Mouse (Mus musculus): ENCODE results near the gene 2510009E07Rik. TPM values are rescaled to one million over a fixed set of nuclear protein-coding genes. Genes with fewer than 3 reads are reported as not detected.

2510009E07Rik gene
- total RNA-seq (2014; fragmentation: Nextera tagmentation) (0.51 and 1.5 TPM in 2 replicates), total RNA-seq (2017) (0.13 and 0.52 TPM in 2 replicates)

DNA sequence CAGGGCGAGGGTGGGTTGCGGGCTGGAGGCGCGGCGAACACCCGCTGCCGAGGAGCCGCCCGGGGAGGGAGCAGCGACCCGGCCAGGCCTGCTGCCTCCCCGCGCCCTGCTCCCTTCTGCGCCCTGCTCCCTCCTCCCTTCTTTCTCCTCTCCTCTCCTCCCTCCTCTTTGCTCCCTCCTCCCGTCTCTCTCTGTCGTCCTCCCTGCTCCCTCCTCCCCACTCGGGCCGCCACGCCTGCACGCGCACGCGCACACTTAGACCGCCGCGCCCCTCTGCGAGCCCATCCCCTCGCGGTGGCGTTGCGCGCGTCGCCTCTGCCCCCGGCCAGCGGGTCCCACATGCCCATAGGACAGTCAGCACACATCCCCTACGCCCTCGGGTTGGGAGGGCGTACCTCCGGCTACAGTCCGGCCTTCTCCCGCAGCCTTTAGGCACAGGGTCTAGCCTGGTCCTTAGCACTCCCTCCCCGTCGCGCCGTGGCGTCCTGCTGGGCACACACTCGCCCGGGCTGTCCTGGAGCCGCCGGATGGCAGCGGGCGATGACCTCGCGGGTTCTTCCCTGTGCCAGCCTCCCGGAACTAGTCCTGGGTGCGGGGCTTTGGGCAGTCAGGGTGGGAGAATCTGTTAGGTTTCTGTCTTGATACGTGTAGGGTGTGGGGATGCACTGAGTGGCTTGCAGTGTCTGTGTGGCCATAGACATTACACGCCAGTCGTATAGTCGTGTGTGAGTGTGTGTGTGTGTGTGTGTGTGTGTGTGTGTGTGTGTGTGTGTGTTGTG lies at the start of gene 2510009E07Rik:
2510009E07Rik (minus strand) TSS at position 203 of the 779 bp plus-strand sequence.
- peak; percentile 73 for ATAC-seq (replicated peaks; ENCODE audit: poor library complexity, severe bottlenecking)

DNA sequence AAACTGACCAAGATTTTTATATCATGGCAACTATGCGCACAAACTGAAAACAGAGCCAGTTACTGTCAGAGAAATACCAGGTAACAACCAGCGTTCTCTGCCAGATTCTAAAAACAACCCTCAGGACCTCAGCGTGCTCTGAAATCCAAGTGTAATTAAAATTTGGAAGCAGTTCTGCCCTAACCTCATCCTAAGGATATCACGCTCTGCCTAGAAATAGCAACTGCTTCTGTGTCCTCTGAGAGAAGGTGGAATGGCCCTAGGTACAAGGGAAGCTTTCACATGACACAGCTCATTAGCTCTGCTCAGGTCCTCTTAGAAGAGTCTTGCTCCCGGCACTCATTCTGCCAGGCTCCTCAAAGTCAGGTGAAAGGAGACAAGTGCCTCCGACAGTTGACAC lies 48.9 kb upstream of the 2510009E07Rik start:
- ATAC-seq (replicated peaks; ENCODE audit: poor library complexity, severe bottlenecking): no peak

DNA sequence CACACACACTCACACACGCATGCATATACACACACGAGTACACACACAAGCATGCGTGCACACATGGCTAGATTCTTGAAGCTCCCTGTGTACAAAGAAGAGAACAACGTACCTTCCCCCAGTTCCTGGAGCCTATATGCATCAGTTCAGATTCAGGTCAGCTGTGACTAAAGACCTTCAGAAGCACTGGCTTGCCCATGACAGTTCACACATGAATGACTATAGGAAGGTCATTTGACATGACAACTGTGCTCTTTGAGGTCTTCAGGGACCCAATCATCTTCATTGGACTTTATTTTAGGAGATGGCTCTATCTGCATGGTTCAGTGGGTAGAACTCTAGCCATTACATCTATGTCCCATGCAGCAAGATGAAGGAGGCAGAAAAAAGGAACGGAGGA lies 48.4 kb upstream of the 2510009E07Rik start:
- no peak for ATAC-seq (replicated peaks; ENCODE audit: poor library complexity, severe bottlenecking)

DNA sequence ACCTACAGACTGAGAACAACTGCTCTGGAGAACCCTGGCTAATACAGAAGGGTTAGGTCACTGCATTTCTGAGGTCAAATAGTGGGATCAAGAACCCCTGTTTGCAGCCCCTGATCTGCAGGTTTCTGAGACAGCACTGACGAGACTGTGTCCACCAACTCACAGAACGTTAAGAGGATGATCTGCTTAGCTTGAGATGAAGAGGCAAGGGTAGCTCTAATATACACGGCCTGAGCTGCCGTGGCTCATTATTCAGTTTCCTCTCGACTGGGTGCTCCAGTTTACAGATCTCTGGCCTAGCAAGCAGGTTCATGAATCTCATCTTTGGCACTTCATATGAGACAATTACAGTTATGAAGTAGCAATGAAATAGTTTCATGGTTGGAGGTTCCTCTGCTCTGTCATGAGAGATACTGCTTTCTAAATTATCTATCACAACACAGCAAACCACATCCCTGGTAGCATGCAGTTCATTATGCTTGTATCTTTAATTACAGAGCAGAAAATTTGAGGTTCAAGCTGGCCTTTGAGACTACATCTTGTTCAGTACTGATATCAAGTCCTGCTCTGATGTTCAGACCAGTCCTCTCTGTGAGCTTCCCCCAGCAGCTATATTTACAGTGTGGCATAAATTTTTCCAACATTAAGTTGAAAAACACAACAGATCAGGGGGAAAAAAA lies 47.9 kb upstream of the 2510009E07Rik start:
- no peak for ATAC-seq (replicated peaks; ENCODE audit: poor library complexity, severe bottlenecking)

DNA sequence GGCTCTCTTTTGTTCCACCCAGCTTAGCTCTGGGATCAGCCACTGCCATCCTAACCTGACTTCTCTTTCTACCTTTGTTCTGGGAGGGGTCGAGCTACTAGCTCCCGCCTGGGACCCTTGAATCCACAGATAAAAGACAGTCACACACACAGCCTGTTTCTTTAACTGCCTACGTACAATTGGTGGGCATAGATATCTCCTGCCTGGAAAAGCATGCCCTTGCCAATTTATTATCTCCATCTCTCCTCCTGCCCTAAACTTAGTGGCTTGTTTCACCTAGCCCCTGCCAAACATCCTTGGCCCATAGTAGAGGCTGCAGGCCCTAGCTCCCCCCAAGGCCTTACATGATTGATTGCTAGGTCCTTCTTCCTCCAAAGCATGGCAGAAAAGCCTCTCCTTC lies 47.1 kb upstream of the 2510009E07Rik start:
- ATAC-seq (replicated peaks; ENCODE audit: poor library complexity, severe bottlenecking): no peak

DNA sequence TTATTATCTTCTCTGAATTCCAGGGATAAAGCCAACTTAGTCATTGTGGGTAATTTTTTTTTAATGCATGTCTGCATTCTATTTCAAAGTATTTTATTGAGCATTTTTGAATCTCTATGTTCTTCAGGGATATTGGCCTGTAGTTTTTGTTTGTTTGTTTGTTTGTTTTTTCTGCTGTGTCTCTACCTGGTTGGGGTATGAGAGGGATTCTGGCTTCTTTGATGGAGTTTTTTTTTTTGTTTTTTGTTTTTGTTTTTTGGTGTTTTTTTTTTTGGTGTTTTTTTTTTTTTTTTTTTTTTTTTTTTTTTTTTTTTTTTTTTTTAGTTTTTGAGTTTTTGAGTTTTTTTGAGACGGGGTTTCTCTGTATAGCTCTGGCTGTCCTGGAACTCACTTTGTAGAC lies 41.2 kb upstream of the 2510009E07Rik start:
- ATAC-seq (replicated peaks; ENCODE audit: poor library complexity, severe bottlenecking): no peak

DNA sequence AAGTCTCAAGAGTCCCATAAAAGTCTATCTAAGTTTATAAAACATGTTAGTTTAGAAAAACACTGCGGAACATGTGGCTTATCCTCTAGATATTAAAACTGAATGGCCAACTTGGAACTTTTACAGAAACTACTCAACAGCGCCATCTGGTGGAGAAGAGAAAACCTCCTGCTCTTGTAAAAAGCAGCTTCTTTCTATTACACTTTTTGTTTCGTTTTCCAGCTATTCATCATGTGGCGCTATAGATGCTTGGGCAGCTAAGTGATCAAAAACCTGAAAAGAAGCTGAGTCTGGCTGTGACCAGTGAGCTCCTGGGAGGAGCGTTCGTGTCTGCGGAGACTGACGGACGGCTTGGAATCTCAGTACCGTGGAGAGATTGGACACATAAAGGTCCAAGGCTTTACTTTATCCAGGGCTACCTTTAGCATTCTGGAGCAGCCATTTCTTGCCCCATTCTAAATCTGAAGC lies 33.5 kb upstream of the 2510009E07Rik start:
- ATAC-seq (replicated peaks; ENCODE audit: poor library complexity, severe bottlenecking): peak; percentile 42; the same call in 1 of the 2 replicates

DNA sequence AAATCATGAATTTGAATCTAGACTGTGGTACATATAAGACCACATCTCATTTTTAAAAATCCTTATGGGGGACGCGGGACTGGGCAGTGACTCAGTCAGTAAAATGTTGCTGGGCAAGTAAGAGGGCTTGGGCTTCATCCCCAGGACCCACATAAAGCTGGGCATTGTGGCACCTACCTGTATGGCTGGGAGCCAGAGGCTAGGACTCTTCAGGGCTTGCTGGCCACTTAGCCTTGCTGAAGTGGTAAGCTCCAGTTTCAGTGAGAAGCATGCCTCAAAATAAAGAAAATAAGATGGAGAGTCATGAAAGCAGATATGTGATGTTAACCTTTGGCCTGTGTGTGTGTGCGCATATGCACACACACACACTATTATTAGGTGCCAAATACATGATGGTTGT lies 33.0 kb upstream of the 2510009E07Rik start:
- no peak for ATAC-seq (replicated peaks; ENCODE audit: poor library complexity, severe bottlenecking)

DNA sequence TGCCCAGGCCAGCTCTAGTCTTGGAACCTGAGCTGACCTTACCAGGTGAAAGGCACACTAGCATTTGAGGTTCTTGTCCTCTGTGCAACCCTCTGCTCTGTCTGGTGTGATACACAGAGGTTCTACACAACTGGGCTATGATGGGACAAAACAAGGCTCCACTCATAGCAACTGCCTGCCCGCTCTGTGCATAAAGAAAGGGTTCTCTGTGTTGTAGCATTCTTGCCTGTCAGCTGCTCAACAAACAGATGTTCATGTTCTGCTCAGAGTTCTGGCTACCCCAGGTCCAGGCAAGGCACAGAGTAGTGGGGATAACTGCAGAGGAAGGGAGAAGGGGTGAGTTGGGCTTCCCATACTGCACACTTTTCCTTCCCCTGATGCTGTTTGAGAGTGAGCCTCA lies 29.8 kb upstream of the 2510009E07Rik start:
- no peak for ATAC-seq (replicated peaks; ENCODE audit: poor library complexity, severe bottlenecking)

DNA sequence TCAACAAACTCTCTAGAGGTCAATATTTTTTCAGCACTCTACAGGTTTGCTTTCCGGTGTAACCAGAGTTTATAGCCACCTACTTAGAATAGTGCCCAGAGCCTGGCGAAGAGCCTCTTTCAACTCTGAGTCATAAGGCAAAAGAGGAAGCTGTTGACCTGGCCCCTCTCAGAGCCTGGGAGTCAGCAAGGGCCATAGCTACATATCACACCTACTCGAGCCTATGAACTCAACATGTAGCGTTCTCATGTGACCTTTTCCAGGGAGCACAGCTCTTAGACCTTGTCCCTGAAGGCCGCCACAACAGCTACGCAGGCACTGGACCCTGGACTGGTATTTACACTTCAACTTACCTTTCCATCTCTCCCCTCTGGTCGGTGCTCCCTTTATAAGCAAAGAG lies 25.3 kb upstream of the 2510009E07Rik start:
- ATAC-seq (replicated peaks; ENCODE audit: poor library complexity, severe bottlenecking): peak; percentile 67

DNA sequence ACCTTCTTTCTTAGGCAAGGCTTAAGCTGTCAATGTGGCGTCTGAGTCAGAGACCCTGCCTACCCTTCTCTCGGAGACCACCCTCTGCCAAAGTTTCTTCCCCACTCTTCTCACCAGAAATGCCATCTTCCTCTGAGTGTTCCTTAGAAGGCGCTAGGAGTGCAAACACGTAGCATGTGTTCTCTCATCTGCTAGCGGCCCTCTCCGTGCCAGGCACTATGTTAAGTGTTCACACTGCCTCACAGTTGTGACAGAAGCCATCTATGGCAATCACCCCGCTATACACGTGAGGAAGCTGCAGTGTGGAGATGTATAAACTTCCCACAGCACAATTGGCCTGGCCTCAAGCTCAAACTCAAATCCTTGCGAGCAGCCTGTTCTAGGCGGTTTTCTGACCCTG lies 20.1 kb upstream of the 2510009E07Rik start:
- ATAC-seq (replicated peaks; ENCODE audit: poor library complexity, severe bottlenecking): no peak

DNA sequence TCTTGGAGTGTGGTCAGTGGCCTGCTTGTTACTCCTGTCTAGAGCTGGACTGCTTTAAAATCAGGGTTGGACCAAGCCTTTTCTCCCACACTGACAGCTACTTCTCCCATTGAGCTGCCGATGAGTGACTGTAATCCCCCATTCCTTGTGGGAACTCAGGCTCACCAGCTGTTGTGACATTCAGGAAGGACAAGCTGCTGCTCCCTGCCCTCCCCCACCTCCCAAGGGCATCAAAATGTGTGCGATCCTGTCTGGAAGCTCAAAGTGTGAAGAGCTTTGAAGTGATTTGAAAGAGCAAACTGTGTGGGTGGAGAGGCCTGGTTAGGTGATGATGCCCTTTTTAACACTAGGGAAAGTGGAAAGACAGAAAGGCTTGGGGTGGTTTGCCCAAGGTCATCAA lies 15.9 kb upstream of the 2510009E07Rik start:
- ATAC-seq (replicated peaks; ENCODE audit: poor library complexity, severe bottlenecking): no peak

DNA sequence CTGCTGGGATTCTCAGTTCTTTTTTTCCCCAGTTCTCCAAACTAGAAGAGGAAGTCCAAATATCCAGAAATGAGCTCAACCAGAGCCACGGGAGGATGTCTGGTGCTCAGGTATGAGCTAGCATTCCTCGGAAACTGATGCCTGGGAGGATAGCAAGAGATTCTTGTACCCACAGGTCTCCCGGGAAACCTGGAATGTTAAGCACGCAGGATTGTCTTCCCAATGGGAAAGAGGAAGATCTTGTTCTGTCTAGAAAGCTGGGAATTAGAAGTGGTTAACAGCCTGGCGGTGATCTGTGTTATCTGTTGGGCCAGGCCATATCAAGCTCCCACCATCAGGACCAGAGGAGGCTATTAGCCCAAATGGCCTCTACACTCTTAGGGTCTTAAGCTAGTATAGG lies 10.2 kb upstream of the 2510009E07Rik start:
- no peak for ATAC-seq (replicated peaks; ENCODE audit: poor library complexity, severe bottlenecking)

DNA sequence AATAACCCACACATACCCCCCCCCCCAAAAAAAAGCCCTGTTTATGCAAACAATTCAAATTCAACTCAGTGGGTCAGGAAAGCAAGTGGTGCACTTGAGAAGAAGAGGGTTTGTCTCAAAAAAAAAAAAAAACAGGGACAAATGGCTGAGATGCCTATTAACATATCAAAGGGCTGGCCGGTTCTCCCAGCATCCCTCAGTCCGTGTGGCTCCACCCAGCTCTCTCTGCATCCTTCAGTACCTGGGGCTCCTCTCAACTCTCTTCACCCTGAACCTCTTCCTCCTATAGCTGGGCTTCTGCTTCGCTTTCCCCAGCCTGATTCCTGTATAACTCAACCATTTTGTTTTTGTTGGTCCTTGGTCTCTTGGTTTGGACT lies 7.8 kb upstream of the 2510009E07Rik start:
- no peak for ATAC-seq (replicated peaks; ENCODE audit: poor library complexity, severe bottlenecking)

DNA sequence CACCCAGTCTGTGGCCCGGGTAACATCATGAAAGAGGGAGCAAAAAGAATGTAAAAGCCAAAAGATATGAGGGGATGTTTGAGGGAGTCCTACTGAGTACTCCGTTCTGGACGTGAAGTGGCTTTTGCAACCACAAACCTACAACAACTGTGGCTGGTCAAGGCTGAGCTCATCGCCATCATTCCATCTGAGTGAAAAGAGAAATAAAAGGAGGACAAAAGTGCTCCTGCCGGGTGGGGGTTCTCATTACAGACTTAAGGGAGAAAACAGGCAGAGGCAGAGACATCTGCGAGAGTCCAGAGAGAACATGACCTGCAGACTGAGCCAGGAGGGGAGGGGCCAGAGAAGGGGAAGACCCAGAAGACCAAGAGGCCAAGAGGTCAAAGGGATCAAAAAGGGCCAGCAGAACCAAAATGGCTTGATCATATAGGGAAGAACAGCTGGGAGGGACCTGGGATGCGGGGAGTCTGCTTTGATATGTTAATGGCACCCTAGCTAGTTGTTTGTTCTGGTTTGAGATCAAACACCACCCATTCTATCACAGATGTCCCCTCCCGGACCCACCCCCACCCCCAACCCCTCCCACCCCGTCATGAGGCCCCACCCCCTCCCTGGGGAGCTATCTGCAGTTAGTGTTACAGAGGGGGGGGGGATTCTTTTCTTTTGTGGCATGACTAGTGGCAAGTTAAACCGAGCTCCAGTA lies 7.3 kb upstream of the 2510009E07Rik start:
- no peak for ATAC-seq (replicated peaks; ENCODE audit: poor library complexity, severe bottlenecking)

DNA sequence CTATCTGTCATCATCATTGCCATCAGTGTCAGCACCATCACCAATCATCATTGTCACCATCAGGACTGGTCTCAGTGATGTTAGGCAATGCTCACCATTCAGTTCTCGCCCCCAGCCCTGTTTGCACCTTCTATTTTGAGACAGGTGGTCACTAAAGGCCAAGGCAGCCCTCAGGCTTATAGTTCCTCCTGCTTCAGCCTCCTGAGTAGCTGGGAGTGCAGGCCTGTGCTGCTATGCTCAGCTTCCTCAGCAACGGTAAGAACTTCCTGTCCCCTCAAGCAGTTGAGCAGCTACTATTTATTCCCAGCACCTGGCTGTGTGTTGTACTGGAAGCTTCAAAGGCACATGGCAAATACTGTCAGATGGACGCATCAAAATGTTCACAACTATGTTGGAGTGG lies 3.7 kb upstream of the 2510009E07Rik start:
- no peak for ATAC-seq (replicated peaks; ENCODE audit: poor library complexity, severe bottlenecking)

DNA sequence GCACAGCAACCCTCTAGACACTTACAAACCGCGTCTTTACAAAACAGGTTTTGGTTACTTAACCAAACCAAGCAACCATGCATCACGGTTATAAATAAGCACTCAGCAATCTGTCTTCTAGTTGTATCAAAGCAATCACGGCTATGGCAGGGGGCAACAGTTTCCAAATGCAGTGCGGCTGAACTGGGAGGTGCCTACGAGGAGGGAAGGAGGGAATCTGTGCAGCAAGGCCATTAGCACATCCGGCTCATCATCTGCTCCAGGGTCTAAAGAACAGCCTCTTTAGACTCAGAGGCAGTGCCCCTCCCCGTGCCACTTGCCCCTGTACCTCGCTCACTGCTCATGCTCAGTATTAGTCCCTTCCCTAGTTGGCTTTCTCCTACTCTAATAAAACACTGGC lies 2.5 kb upstream of the 2510009E07Rik start:
- no peak for ATAC-seq (replicated peaks; ENCODE audit: poor library complexity, severe bottlenecking)

DNA sequence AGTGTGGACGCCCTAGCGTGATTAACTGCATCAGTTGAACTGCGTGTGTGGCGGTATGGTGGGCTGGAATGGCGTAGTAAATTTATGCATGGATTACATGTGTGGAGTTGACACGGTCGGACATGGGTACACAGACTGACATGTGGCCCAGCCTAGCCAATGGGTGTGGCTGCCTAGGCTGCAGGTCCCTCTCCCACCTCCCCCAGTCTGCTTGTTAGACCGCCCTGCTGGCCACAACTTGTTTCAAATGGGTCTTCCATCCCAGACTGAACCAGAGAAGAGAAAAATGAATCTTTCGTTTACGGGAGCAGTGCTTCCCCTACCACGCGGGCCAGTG lies 745 bp upstream of the 2510009E07Rik start:
- peak; percentile 31; the same call in 1 of the 2 replicates for ATAC-seq (replicated peaks; ENCODE audit: poor library complexity, severe bottlenecking)

DNA sequence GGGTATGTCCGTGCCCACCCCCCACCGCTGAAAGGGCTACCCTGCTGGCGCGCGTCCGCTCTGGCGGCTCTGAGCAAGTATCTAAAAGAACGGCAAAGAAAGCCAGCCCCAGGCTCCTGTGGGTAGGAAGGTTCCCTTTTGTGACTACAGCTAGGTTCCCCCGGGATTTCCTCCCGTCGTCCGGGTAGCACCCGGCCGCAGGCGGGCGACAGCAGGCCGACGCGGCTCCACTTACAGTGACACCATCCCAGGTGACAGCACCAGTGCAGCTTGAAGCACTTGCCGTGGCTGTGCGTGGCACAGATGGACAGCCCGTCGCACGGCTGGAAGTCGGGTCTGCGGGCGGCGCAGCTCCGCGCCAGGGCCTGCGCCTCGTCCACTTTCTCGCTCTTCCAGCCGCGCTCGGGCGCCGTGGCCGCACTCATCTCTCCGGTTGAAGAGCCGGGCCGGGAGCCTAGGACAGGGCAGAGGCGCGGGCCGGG lies 443 bp downstream of the 2510009E07Rik start:
- peak; percentile 40 for ATAC-seq (replicated peaks; ENCODE audit: poor library complexity, severe bottlenecking)

DNA sequence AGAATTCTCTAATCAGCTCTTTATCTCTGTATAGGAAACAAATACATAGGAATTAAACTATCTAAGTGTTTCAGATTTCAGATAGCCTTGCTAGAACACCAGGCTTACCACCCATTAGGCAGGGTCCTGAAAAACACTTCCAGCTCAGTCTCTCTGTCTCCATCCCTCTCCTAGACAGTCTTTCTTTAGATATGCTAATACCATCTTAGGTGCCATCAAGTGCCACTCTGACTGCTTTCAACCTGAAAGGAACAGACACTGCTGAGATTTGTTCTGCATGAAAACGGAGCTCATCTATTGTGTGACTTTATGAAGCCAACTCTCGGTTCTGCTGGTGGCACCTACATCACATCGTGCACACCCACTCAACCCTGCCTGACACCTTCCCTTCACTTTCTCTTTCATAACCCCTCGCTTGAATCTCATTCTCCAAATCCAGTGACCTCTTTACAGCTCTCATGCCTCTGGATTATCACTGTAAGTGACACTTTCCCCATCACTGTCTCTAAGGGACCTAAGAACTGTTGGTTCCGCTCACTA lies 4.2 kb downstream of the 2510009E07Rik start:
- ATAC-seq (replicated peaks; ENCODE audit: poor library complexity, severe bottlenecking): no peak

DNA sequence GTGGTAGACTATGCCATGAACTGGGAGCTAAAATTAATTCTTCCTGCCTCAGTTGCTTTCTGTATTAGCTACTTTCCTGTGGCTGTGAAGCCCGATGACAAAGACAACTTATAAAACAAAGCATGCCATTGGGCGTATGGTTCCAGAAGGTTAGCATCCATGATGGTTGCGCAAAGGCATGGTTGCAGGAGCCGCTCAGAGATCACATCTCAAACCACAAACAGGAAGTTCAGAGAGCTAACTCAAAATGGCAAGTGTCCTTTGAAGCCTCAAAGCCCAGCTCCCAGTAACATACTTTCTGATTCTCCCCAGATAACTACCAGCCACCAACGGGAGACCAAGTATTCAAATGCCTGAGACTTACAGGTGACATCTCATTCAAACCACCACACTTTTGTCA lies 5.3 kb downstream of the 2510009E07Rik start:
- ATAC-seq (replicated peaks; ENCODE audit: poor library complexity, severe bottlenecking): peak; percentile 86

Measured in granulocyte monocyte progenitor cell, adult 5-6 weeks (primary cell).